Mouse (Mus musculus) CD8-positive naive resting alpha-beta T cell, adult 2 months (primary cell): ENCODE results near the gene Zfp639.

Source experiments
- DNase-seq, 2 experiments: peaks; one replicate each; pipeline ENCODE4 v3.0.0; 2022; ENCODE audit warnings: low read depth in 2 of 2, low spot score in 2 of 2

The Zfp639 gene

GRCm38 (mm10) chr3:32509496-32510374 lies at the start of gene Zfp639:
Gene Zfp639, plus strand, starts transcription at chr3:32510259.
- no peak for DNase-seq

GRCm38 (mm10) chr3:32467321-32467720 lies 42.7 kb upstream of the Zfp639 start:
- no peak for DNase-seq

GRCm38 (mm10) chr3:32468411-32468810 lies 41.6 kb upstream of the Zfp639 start:
- DNase-seq, result no peak

DNA sequence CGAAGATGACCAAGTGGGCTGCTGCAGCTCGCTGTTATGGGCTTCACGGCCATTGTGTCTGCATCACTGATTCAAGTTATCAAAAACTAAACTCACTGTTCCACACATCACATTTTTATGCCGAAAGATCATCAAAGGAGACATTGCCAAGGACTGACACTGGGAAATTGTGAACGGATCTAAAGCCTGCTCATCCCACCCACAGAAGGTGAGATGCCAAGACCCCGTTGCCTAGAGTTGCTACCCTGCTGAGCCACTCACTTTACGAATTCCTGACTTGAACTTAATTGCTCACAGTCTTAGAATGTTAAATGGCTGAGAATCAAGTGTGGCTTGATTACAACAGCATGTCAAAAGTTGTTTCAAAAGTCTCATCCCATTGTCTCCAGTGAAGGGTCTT lies 39.6 kb upstream of the Zfp639 start:
- no peak for DNase-seq

- no peak for DNase-seq
Measured at GRCm38 (mm10) chr3:32471098-32471497, 39.0 kb upstream of the Zfp639 start.

DNA sequence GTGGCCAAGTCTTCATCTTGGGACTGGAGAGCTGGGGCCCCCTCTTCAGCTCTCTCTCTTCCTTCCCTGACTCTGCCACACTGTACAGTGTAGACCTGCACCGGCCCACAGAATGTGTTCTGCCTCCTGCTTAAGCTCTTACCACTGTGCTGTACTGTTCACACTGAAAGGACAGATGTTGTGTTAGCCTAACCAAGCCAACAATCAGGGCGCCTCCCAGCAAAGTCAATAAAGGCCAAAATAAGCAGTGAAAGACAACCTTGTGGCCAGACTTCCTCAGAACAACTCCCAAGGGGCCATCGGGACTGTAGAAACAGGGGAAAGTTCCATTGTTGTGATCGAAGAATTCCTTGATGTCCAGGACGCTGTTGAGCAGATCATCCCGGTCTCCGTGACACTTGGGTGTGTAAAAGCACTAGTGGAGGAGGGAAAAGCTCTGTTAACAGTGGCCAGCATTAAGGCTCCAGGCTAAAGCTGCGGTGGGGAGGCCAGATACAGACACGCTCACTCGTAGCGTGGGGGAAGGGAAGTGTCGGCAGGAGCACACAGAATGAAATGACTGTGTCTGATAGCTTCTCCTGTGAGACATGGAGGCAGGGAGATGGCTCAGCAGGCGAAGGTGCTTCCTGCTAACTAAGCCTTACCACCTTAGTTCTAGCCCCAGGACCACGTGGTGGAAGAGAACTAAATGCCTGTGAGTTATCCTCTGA lies 37.7 kb upstream of the Zfp639 start:
- DNase-seq, result no peak

GRCm38 (mm10) chr3:32473184-32473583 lies 36.9 kb upstream of the Zfp639 start:
- no peak for DNase-seq

- no peak for DNase-seq
Measured at GRCm38 (mm10) chr3:32479961-32480360, 30.1 kb upstream of the Zfp639 start.

DNA sequence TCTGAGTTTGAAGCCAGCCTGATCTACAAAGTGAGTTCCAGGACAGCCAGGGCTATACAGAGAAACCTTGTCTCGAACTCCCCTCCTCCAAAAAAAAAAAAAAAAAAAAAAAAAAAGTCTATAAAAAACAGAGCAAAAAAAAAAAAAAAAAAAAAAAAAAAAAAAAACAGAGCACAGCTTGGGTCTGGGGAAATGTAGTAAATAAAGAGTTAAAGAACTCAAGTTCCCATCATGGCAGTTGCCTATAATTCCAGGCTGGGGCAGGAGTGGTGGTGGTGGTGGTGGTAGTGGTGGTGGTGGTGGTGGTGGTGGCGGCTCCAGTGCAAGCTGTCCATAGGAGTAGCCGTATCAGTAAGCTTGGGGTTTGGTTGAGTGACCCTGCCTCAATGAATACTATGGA lies 27.0 kb upstream of the Zfp639 start:
- DNase-seq, result no peak

- DNase-seq, result no peak
Measured at GRCm38 (mm10) chr3:32486543-32486942, 23.5 kb upstream of the Zfp639 start.

DNA sequence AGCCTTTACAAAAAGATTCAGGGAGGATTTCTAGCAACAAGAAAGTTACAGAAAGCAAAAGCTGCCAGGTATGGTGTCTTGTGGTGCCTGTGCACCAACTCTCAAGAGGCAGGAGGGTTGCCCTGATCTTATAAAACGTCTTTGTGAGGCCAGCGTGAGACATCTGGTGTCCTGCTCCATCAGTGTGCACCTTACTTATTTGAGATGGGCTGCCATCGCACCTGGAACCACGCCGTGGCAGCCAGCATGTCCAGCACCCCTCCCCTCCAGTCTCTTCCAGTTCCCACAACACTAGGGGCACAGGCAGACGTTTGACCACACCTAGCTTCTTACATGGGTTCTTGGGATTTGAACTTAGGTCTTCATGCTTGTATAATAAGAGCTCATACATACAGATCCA lies 21.9 kb upstream of the Zfp639 start:
- no peak for DNase-seq

DNA sequence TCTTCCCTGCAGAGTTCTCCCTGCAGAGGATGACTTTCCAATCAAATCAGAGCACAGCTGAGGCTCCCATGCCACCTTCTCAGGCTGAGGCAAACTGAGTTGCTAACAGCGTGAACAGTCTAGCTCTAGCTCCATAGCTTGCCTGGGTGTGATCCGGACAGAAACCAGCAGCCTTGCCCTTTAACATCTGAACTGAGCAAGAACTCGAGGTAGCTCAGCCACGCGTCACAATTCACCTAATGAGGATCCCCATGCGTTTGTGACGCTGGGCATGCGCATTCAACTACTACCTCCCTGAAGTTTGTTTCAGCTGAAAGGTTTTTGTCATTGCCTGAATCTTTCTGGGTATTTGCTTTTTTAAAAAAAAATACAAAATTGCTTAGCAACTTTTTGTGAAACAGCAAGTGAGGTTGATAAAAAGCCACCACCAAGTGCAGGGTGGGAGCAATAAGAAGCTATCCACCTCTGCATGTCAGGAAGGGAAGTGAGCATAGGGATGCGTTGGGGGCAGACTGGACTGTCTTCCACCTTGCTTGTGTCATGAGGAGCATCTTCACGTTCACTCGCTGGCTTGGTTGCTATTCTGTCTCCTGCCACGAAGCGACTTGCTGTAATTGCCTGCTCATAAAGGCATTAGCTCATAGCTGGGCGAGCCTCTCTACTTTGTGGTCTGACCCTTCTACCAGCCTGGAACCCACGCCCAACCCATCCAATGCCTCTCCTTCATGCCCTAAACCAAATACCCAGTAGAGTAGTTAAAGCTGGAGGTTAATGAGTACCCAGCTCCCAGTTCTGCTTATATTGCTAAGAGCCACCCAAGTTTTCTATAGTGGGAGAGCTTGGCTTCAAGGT lies 19.8 kb upstream of the Zfp639 start:
- no peak for DNase-seq

DNA sequence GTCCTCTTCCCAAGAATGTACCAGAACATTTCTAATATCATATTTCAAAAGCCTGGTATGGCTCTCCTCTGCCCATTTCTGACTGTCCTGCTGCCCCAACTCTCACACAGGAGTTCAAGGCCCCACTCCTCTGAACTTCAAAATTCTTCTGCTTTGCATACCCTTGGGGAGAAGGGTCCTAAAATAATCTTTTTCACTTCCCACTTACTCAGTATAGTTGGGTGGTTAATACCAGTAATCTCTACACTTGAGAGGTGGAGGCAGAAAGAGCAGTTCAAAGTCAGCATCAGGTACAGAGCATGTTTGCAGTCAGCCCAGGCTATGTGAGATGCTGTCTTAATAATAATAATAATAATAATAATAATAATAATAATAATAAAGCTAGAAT lies 19.1 kb upstream of the Zfp639 start:
- DNase-seq, result no peak

- DNase-seq, result no peak
Measured at GRCm38 (mm10) chr3:32492097-32493090, 17.7 kb upstream of the Zfp639 start, which contains the start of gene Kcnmb3. Gene Kcnmb3, minus strand, starts transcription at chr3:32492231.

DNA sequence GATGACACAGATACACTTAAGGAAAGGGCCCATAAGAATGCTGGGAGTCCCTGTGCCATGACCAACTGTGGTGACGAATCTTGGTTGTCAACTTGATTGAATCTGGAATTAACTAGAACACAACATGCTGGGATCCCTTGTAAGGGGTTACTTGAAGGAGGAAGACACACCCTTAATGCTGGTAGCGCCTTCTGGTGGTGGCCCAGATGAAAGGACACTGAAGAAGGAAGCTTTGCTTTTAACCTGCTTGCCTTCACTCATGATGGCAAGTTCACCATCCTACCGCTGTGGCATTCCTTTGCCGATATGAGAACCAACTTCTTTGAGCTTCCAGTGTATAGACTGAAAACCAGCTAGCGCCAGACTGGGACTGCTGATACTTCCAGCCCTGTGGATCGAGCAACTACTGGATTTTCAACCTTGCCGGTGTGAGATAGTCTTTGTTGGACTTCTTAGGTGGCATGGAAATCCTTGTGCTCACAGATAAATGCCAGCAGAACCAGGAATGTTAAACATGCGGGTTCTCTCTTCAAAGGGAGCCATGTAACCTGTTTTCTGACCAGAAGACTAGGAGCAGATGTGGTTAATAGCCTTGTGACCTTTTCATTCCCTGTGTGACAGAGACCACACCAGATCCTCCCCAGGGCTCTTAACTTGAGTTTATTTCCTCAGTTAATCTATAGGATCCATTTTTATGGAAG lies 15.5 kb upstream of the Zfp639 start:
- DNase-seq, result no peak

- no peak for DNase-seq
Measured at GRCm38 (mm10) chr3:32495088-32495770, 14.8 kb upstream of the Zfp639 start.

GRCm38 (mm10) chr3:32495856-32496710 lies 14.0 kb upstream of the Zfp639 start:
- no peak for DNase-seq

DNA sequence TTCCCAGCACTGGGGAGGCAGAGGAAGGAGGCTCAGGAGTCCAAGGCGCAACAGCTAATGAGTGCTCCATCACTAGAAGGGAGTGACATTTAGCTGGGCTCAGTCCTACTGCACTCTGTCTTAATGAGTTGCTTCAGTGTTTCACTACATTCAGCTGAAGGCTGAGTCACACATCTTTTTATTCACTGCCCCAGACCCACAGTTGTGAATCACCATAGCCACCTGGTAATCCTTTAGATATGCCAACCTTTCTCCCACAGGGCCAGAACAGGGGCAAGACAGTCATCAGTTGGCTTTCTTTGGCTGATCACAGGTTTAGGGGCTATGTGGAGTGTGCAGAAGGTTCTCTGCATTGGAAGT lies 13.4 kb upstream of the Zfp639 start:
- no peak for DNase-seq
